Mouse (Mus musculus): ENCODE data around the gene Prr15l.

DNA sequence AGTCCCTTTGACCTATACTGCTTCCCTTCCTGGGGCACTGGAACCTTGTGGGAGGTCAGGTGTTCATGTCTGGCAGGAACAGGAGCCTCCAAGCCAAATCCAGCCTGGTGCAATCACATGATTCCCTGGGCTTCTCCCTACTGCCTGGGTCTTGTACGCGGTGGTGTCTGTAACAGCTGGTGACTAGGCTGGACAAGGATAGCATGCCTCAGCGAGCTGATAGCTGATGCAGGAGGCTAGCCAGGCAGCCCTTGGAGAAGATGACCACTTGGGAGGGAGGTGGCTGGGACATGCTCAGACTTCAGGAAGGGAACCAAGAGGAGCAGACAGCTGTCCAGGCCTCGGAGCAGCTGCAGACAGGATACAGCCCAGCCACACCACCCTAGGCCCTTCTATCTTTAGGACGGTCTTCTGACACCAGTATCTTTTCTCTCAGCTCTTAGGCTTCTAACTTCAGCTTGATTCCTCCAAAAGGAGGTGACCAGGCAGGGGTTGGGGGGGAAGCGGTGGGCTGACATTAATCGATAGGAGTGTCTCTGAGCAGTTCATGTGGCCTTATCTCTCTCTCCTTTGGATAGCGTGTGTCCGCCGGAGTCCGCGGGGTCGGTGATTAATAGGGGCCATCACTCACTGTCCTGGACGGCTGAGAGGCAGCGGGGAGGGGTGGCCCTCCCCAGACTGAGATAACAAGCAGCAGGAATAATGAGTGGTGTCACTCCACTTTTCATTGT is 21.3 kb upstream of the Prr15l start:
- TF ChIP-seq POLR2A (IDR thresholded peaks at IDR 0.05; ENCODE audit: insufficient read depth, low read depth, low read length) (no peak), CTCF (IDR thresholded peaks at IDR 0.05; ENCODE audit: insufficient read depth, low read depth, low read length) (no peak)

Data from olfactory bulb, adult 2 months (tissue).